Mouse (Mus musculus) adrenal gland, postnatal 25 days (tissue): ENCODE measurements around the gene Itga2. TPM values are rescaled to one million over a fixed set of nuclear protein-coding genes. Genes with fewer than 3 reads are reported as not detected.

ENCODE experiments used
- DNase-seq: peaks from one replicate; pipeline ENCODE4 v3.0.0; 2021; ENCODE audit warnings: mixed read lengths
- total RNA-seq: library from RNA; stranded (reverse); gene quantifications from 2 replicates; pipeline ENCODE4 v1.2.3, GENCODE M21; 2021

Itga2 gene
- total RNA-seq, 1 experiment from 2014 or later = 1.6 TPM

GRCm38 (mm10) chr13:114878667-114879066 is 53.2 kb downstream of the Itga2 start:
- DNase-seq = no peak

- DNase-seq = no peak
Observed at GRCm38 (mm10) chr13:114876005-114876520, 55.8 kb downstream of the Itga2 start.

GRCm38 (mm10) chr13:114874738-114875137 is 57.2 kb downstream of the Itga2 start:
- no peak for DNase-seq

GRCm38 (mm10) chr13:114857525-114857924 is 74.4 kb downstream of the Itga2 start:
- DNase-seq = no peak

GRCm38 (mm10) chr13:114856269-114856627 is 75.7 kb downstream of the Itga2 start:
- no peak for DNase-seq

- peak; percentile 5 for DNase-seq
Observed at GRCm38 (mm10) chr13:114855573-114856268, 76.2 kb downstream of the Itga2 start.

- no peak for DNase-seq
Observed at GRCm38 (mm10) chr13:114854428-114854827, 77.5 kb downstream of the Itga2 start.

- no peak for DNase-seq
Observed at GRCm38 (mm10) chr13:114854023-114854422, 77.9 kb downstream of the Itga2 start.

- no peak for DNase-seq
Observed at GRCm38 (mm10) chr13:114853152-114853551, 78.7 kb downstream of the Itga2 start.

GRCm38 (mm10) chr13:114852264-114853111 is 79.4 kb downstream of the Itga2 start:
- no peak for DNase-seq

- DNase-seq = no peak
Observed at GRCm38 (mm10) chr13:114848945-114849344, 83.0 kb downstream of the Itga2 start.

- no peak for DNase-seq
Observed at GRCm38 (mm10) chr13:114845804-114846203, 86.1 kb downstream of the Itga2 start.

GRCm38 (mm10) chr13:114843318-114843717 is 88.6 kb downstream of the Itga2 start:
- no peak for DNase-seq

GRCm38 (mm10) chr13:114840545-114840944 is 91.4 kb downstream of the Itga2 start:
- DNase-seq = no peak

GRCm38 (mm10) chr13:114839098-114839497 is 92.8 kb downstream of the Itga2 start:
- DNase-seq = no peak

GRCm38 (mm10) chr13:114838535-114838990 is 93.3 kb downstream of the Itga2 start:
- peak; percentile 82 for DNase-seq

GRCm38 (mm10) chr13:114837061-114837460 is 94.8 kb downstream of the Itga2 start:
- DNase-seq = no peak

- DNase-seq = no peak
Observed at GRCm38 (mm10) chr13:114834580-114834979, 97.3 kb downstream of the Itga2 start.

- no peak for DNase-seq
Observed at GRCm38 (mm10) chr13:114833351-114833750, 98.5 kb downstream of the Itga2 start.

- no peak for DNase-seq
Observed at GRCm38 (mm10) chr13:114832761-114833160, 99.1 kb downstream of the Itga2 start.

- DNase-seq = no peak
Observed at GRCm38 (mm10) chr13:114831367-114831833, 100.5 kb downstream of the Itga2 start.

- no peak for DNase-seq
Observed at GRCm38 (mm10) chr13:114825377-114825855, 106.5 kb downstream of the Itga2 start.

GRCm38 (mm10) chr13:114822871-114823270 is 109.0 kb downstream of the Itga2 start:
- no peak for DNase-seq
